Mouse (Mus musculus) T-cell, adult 2 months (primary cell): Measurements from ENCODE around the gene Crtam.

ENCODE experiments used
- DNase-seq: peaks from one replicate; pipeline ENCODE4 v3.0.0; 2022; ENCODE audit warnings: low spot score

Crtam gene

GRCm38 (mm10) chr9:41007785-41008184 is 3.4 kb upstream of the Crtam start:
- DNase-seq = no peak

GRCm38 (mm10) chr9:40997116-40997779 is 7.2 kb downstream of the Crtam start:
- DNase-seq = peak; percentile 45

GRCm38 (mm10) chr9:40994075-40994474 is 10.4 kb downstream of the Crtam start:
- peak; percentile 21 for DNase-seq

GRCm38 (mm10) chr9:40991511-40991910 is 12.9 kb downstream of the Crtam start:
- DNase-seq = no peak

- DNase-seq = peak; percentile 52
Measured at GRCm38 (mm10) chr9:40989940-40990588, 14.4 kb downstream of the Crtam start.

GRCm38 (mm10) chr9:40984313-40984712 is 20.1 kb downstream of the Crtam start:
- DNase-seq = no peak

- DNase-seq = no peak
Measured at GRCm38 (mm10) chr9:40983758-40984157, 20.7 kb downstream of the Crtam start.

GRCm38 (mm10) chr9:40982480-40982879 is 21.9 kb downstream of the Crtam start:
- DNase-seq = no peak

GRCm38 (mm10) chr9:40974042-40974801 is 30.2 kb downstream of the Crtam start:
- no peak for DNase-seq

- no peak for DNase-seq
Measured at GRCm38 (mm10) chr9:40964418-40964714, 40.1 kb downstream of the Crtam start.

GRCm38 (mm10) chr9:40963586-40964417 is 40.6 kb downstream of the Crtam start, which contains the start of gene Jhy:
TSS of gene Jhy (minus strand) at chr9:40964118.
- no peak for DNase-seq

GRCm38 (mm10) chr9:40961401-40961800 is 43.0 kb downstream of the Crtam start:
- no peak for DNase-seq

- DNase-seq = no peak
Measured at GRCm38 (mm10) chr9:40949039-40949615, 55.3 kb downstream of the Crtam start.

- no peak for DNase-seq
Measured at GRCm38 (mm10) chr9:40948473-40948872, 56.0 kb downstream of the Crtam start.

- DNase-seq = no peak
Measured at GRCm38 (mm10) chr9:40947131-40947530, 57.3 kb downstream of the Crtam start.

GRCm38 (mm10) chr9:40937425-40937824 is 67.0 kb downstream of the Crtam start:
- DNase-seq = no peak

GRCm38 (mm10) chr9:40933323-40933722 is 71.1 kb downstream of the Crtam start:
- no peak for DNase-seq

GRCm38 (mm10) chr9:40927351-40927980 is 77.0 kb downstream of the Crtam start:
- DNase-seq = no peak
